Mouse (Mus musculus): ENCODE data around the gene Kif20b.

The Kif20b gene

DNA sequence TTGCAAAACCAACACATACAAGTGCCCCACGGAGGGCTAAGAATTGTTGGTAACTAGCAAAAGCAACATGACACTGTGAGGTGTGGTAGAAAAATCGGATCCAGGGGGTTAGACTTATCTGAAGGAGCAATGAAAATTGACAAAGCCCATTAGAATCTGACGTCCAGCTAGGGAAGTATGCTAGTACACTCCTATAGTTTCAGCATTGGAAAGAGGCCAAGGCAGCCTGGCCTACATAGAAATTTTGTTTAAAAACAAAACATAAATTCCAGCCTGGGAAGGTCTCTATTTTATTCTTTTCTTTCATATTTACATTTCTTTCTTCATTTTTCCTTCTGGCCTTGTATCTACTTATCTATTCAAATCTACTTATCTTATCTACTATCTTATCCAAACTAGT is 1.6 kb upstream of the Kif20b start:
- DNase-seq, result no peak

DNA sequence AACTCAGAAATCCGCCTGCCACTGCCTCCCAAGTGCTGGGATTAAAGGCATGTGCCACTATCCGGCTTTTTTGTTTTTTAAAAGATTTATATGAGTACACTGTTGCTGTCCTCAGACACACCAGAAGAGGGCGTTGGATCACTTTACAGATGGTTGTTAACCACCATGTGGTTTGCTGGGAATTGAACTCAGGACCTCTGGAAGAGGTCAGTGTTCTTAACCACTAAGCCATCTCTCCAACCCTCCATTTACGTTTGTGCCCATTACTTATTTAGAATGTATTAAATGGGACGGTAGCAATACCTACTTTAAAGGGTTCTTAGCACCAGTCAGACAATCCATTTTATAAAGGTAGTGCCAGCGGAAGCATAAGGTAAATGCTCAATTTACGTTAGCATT is 909 bp upstream of the Kif20b start:
- no peak for DNase-seq

DNA sequence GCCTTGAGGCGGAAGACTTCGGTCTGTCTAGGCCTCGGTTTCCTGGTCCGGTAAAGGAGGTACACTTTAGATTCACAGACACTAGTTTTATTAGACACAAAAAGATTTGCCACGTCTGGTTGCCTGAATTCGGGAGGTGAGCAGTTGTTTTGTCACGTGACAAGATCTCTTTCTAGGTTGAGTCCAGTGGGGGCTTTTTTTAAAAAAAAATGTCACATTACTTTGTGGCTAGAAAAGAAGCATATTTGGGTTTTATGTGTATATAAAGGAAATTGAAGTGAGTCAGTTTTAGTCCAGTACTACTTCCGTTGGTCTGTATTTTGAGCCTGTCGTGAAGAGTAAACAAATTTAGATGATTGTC is 422 bp downstream of the Kif20b start:
- DNase-seq, result no peak

DNA sequence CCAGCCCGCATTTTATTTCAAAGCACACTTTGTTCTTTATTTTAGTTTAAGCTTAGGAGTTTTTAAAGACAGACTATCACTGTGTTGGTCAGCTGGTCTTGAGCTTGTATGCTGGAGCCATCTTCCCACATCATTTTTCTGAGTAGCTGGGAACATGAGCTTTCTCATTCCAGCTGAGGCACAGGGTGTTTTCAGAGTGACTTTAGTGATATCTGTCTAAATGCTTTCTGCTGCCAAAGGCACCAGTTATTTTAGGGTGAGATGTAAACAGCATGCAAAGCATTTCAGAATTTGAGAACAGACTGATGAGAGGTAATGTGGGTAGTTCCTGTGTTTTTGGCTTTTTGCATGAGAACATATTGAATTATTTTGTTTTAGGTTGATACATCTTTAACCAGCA is 25.0 kb downstream of the Kif20b start:
- no peak for DNase-seq

DNA sequence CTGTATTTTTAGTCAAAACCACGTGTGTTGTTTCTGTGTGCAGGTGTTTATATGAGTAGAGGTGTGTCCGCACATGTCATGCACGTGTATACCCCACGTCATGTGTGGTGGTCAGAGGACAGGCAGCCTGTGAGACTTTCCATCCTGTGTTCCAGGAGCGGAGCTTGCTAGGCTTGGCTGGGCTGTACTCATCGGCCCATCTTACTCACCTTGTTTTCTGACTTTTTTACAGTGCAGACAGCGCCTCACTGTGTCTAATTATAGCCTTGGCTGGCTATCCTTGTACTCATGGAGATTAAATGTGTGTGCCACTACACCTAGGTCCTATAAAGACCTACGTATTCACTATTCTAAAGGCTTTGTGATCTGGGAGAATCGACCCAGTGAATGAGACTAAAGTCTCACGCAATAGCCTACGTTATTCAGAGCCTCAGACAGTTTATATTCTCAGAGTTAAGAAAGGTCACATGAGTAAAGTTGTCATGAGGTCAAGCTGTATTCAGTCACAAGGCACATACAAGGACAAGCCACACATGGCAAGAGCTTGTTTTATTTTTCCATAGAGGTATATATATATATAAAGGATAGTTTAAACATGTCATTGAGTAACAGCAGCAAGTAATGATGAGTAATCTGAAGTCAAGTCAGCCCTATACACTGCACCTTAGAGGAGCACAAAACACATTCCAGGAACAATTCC is 31.8 kb downstream of the Kif20b start:
- no peak for DNase-seq

DNA sequence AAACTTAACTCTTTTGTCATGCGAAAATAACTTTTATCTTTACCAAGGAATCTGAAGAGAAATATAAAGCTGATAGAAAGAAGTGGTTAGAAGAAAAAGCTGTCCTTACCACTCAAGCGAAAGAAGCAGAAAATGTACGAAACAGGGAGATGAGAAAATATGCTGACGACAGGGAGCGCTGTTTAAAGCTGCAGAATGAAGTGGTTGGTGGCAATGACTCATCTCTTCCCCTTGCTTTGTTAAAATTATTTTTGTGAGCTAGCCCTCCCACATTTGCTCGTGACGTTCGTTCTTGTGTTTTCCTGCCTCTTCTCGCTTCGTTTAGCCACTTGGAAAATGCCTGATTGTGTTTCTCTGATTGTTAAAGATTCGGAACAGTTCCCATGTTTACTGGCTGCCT is 37.2 kb downstream of the Kif20b start:
- peak; percentile 25 for DNase-seq

DNA sequence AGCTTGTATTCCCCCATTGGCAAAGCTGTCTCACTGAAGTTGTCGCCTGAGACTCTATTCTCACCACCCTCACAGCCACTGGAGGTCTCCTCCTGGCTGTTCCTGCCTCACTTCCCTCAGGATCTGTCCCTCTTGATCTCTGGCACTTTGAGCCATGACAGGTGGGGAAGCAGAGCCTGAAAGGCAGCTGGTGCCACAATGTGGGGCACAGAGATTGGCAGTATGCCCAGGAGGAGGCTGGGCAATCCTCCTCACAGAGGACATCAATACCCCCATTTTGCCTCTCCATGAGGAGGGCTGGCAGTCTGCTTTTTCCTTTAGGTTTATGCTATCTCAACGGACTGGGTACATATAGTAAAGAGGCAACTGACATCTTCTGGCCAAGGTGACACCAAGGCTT is 62.6 kb downstream of the Kif20b start:
- no peak for DNase-seq

DNA sequence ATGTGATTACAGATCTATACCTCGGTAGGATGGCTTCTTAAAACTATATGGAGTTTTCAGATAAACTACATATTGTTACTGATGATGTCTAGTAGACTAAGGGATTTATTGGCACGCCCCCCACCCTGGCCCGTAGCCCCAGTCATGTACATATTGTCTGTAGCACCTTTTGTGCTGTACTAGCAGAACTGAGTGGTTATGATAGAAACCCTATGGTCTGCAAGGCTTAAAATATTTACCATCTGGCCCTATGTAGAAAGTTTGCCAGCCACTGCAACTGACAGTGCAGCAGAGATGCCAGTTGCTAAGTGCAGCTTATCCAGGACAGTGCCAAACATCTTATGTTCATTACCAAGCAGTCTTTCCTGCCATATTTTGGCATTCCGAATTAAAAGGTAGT is 68.3 kb downstream of the Kif20b start:
- peak; percentile 34 for DNase-seq

DNA sequence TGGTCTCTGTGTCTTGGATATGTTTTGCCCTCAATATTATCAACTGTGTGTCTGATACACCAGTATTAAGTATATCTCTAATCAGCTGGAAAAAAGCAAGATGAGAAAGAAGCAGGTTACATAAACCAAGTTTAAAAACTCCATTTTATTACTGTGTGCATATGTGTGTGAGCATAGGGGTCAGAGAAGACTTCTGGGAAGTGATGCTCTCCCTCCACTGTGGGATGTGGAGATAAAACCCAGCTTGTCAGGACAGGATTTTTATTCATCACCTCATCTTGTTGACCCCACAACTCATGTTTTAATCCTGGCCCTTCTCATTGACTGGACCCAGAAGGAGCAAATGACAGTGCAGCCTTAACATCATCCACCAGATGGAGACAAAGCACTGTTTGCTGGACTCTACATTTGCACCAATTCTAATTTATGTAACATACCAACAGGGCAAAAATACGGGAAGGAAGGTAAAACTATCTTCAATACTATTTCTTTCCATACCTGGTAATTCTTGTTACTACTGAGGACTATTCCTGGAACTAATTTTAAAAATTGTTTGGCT is 70.9 kb downstream of the Kif20b start:
- peak; percentile 42 for DNase-seq

DNA sequence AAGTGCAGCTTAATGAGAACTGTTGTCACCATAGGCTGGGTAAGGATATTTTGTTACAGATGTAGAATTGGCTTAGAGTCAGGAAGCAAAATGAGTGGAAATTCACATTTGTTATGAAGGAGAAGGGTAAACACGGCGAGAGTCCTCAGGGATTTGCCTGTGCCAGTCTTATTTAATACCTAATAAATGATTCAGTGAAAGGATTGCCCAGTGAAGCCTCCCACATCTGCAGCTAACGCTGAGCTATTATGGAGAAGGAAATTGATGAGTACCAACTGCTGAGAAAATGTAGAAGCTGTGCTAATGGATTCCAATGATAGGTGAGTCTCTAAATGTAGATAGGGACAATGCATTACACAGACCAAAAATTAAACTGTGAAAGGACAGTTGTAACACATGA is 92.9 kb downstream of the Kif20b start:
- DNase-seq, result no peak

DNA sequence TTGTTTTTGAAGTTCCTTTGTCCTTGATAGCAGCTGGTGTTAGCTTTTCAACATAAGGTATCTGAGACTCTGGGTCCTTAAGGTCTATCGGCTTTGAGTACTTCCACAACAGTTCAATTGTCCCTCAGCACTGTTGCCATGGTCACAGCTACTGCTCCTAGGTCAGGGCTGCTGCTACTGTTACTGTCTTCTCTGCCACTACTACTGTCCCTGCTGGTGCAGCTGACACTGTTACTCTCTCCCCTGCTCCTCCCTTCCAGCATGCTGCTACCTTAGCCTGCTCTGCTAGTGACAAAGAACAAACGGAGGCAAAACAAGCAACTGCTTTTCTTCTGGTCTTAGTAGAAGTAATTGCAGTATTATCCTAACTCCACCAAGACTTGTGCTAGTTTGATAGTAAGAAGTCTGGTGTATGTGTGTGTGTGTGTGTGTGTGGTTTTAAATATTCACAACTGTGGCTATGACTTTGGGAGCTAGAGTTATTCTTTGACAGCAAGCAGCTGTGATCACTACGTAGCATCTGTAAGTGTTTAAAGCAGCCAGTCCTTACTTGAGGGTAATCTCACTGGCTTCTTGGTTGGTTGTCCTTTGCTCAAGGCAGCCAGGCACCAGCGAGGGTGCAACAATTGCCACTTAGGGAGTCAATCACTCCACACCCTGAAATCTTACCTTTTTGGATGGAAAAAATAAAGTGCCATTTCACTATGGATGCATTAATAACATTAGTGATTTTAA is 95.5 kb downstream of the Kif20b start:
- no peak for DNase-seq

DNA sequence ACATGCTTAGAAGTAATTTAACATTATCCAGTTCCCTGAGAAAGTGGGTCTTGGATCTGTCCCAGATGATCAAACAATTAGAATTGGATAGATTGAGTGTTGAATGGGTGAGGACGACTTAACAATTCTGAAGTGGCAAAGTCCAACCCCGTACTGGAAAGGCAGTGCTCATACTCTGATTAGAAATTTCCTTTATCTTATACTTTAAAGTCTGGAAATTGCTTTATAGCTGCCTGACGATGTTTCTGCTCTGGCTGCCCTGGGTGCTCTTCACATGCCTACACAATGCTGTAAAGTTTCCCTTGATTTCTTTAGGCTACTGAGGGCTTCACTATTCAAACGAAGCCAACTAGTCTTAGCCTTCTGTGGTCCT is 96.0 kb downstream of the Kif20b start:
- DNase-seq, result no peak

Measured in layer of hippocampus, adult 9-11 months (tissue).